Mouse (Mus musculus): Measurements from ENCODE around the gene Nup188. TPM values are rescaled to one million over a fixed set of nuclear protein-coding genes. Genes with fewer than 3 reads are reported as not detected.

Gene Nup188
- total and polyA plus RNA-seq, 2 experiments from 2014 or later: 14.1 to 29.3 TPM

DNA sequence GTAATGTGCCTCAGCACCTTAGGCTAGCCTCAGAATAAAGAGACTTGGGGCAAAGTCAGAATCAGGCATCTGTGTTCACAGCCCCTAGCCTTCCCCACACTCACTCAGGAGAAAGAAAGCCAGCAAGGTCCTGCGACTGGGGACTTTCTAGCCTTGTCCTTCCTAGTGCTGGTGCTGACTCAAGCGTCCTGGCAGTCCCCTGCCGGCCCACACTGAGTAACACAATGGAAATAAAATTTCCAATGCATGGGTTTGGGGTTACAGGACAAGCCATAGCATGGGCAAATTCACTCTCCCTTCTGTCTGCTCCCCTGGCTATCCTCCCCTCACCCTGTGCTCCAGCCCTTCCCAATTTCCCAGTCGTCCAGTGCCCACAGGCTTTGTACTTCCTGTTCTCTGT is 17.8 kb upstream of the Nup188 start:
- no peak overlapping the region for H3K9ac ChIP-seq
- H3K4me3 ChIP-seq (ENCODE audit: low read depth, low read length): no peak overlapping the region
- no peak for DNase-seq
- no peak for TF ChIP-seq CTCF (IDR thresholded peaks at IDR 0.05; ENCODE audit: low read depth)
- H3K4me1 ChIP-seq (ENCODE audit: insufficient read depth): no peaks in the 10 kb centered on the region
- ATAC-seq: no peak
- peaks cover 24% of the 10 kb centered on the region for H3K36me3 ChIP-seq (ENCODE audit: insufficient read depth)
- WGBS: 62% methylated on average over 4 of the region's 4 CpGs
- no peak overlapping the region for H3K4me2 ChIP-seq (ENCODE audit: low read depth)
- H3K27ac ChIP-seq (ENCODE audit: low read depth, low read length): no peak overlapping the region
- no peaks in the 10 kb centered on the region for H3K9me3 ChIP-seq (ENCODE audit: low read length)
- no peaks in the 10 kb centered on the region for H3K27me3 ChIP-seq (ENCODE audit: insufficient read depth, low read length)

DNA sequence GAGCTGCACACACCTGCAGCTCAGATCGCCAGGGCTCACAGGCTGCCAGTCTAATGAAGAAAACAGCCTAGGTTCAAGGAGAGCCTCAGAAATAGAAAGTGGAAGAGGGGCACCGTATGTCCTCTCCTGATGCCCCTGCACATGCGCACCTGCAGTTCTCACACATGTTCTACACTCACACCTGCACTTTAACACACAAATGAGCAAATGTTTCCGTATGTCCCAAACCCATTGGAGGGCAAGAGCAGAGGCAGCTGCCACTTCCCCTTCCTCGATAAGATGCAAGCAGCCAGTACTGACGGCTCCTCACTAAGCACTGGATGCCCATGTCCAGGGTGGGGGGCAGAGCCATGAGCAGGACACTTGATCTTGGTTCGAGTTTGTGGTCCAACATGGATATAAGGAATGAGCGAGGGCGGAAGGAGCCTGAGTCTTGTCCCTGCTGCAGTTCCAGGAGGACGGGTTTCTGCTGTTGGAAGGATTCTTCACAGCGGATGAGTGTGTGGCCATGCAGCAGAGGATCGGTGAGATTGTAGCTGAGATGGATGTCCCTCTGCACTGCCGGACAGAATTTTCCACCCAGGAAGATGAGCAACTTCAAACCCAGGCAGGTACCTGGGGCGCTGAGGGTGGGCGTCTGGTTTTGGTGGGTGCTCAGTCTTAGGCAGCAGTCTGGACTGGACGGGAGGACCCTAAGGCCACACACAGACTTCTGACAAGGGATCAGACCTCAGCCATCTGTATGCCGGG is 16.8 kb upstream of the Nup188 start:
- Histone ChIP-seq H3K27ac (ENCODE audit: low read depth, low read length) (no peak overlapping the region), H3K27me3 (ENCODE audit: insufficient read depth, low read length) (no peaks in the 10 kb centered on the region), H3K4me1 (ENCODE audit: insufficient read depth) (no peaks in the 10 kb centered on the region), H3K9ac (no peak overlapping the region), H3K36me3 (ENCODE audit: insufficient read depth) (peaks cover 14% of the 10 kb centered on the region), H3K9me3 (ENCODE audit: low read length) (no peaks in the 10 kb centered on the region), H3K4me3 (ENCODE audit: low read depth, low read length) (no peak overlapping the region), H3K4me2 (ENCODE audit: low read depth) (no peak overlapping the region)
- ATAC-seq: 0 out of 2 replicates have a peak, but pooled peaks have one; percentile 15
- TF ChIP-seq CTCF (IDR thresholded peaks at IDR 0.05; ENCODE audit: low read depth): no peak
- WGBS: 87% methylated on average over 17 of the region's 17 CpGs
- DNase-seq: no peak

DNA sequence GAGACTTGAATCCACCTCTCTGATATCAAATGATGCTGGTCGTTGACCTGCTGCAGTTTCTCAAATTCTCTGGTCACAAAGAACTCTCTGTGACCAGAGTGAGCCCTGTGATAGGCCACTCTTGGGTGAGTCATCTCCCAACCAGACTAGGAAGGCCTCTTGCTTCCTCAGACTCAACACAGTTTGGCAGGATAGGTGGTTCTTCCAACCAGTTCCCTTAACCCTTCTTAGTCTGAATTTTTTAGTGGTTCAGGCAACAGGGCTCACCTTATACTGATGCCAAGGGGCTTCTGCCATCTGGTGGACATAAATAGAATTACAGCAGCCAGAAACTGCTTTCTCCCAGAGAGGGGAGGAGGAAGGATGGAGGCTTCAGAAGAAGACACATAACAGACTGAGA is 16.1 kb upstream of the Nup188 start:
- no peaks in the 10 kb centered on the region for H3K9me3 ChIP-seq (ENCODE audit: low read length)
- H3K27me3 ChIP-seq (ENCODE audit: insufficient read depth, low read length): no peaks in the 10 kb centered on the region
- WGBS: 47% methylated on average over 1 of the region's 1 CpGs
- DNase-seq (peak; percentile 80), ATAC-seq (peak; percentile 92)
- no peak overlapping the region for H3K4me2 ChIP-seq (ENCODE audit: low read depth)
- H3K4me1 ChIP-seq (ENCODE audit: insufficient read depth): no peaks in the 10 kb centered on the region
- no peak overlapping the region for H3K4me3 ChIP-seq (ENCODE audit: low read depth, low read length)
- TF ChIP-seq CTCF (IDR thresholded peaks at IDR 0.05; ENCODE audit: low read depth): peak; percentile 92
- H3K27ac ChIP-seq (ENCODE audit: low read depth, low read length): no peak overlapping the region
- no peak overlapping the region for H3K9ac ChIP-seq
- H3K36me3 ChIP-seq (ENCODE audit: insufficient read depth): peaks cover 7% of the 10 kb centered on the region; the same call in 1 of the 2 replicates

GRCm38 (mm10) chr2:30280743-30281142 is 5.5 kb upstream of the Nup188 start, which contains the start of gene Gm28038:
Gene Gm28038 (plus strand): TSS chr2:30281043.
- WGBS: 93% methylated on average over 11 of the region's 11 CpGs
- TF ChIP-seq CTCF (IDR thresholded peaks at IDR 0.05; ENCODE audit: low read depth): no peak

DNA sequence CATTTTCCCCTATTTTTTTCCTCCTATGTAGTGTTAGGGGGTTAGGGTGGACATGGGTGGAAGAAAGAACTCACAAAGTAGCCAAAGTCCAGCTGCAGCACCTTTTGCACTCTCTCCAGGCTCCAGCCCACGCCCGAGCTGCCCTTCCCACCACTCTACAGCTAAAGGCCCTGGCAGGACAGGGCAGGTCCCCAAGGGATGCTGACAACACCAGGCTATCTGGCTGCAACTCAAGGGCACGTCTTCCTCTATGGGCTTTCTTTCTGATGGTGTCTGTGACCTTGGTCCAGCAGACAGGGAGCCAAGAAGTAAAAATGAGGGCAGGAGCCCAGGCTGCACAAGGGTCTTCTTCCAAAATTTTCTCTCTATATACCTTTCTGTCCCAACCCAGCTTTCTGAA is 4.5 kb upstream of the Nup188 start:
- 79% methylated on average over 3 of the region's 3 CpGs for WGBS
- TF ChIP-seq CTCF (IDR thresholded peaks at IDR 0.05; ENCODE audit: low read depth): no peak
- Histone ChIP-seq H3K27ac (ENCODE audit: low read depth, low read length) (no peak overlapping the region), H3K4me1 (ENCODE audit: insufficient read depth) (peaks cover 6% of the 10 kb centered on the region), H3K9ac (no peak overlapping the region), H3K4me2 (ENCODE audit: low read depth) (no peak overlapping the region), H3K9me3 (ENCODE audit: low read length) (no peaks in the 10 kb centered on the region), H3K36me3 (ENCODE audit: insufficient read depth) (peaks cover 10% of the 10 kb centered on the region), H3K4me3 (ENCODE audit: low read depth, low read length) (no peak overlapping the region), H3K27me3 (ENCODE audit: insufficient read depth, low read length) (no peaks in the 10 kb centered on the region)
- ATAC-seq (no peak), DNase-seq (no peak)

More at GRCm38 (mm10) chr2:30280743-30281142, 5.5 kb upstream of the Nup188 start, which contains the start of gene Gm28038:
- Histone ChIP-seq H3K36me3 (ENCODE audit: insufficient read depth) (peaks cover 10% of the 10 kb centered on the region), H3K9me3 (ENCODE audit: low read length) (no peaks in the 10 kb centered on the region), H3K4me2 (ENCODE audit: low read depth) (no peak within 1 kb of the TSS), H3K27ac (ENCODE audit: low read depth, low read length) (no peak within 1 kb of the TSS), H3K4me1 (ENCODE audit: insufficient read depth) (peaks cover 6% of the 10 kb centered on the region), H3K9ac (no peak within 1 kb of the TSS), H3K4me3 (ENCODE audit: low read depth, low read length) (no peak within 1 kb of the TSS), H3K27me3 (ENCODE audit: insufficient read depth, low read length) (no peaks in the 10 kb centered on the region)
- DNase-seq (no peak), ATAC-seq (no peak)

- Histone ChIP-seq H3K36me3 (ENCODE audit: insufficient read depth) (peaks cover 10% of the 10 kb centered on the region), H3K4me1 (ENCODE audit: insufficient read depth) (peaks cover 12% of the 10 kb centered on the region), H3K27me3 (ENCODE audit: insufficient read depth, low read length) (no peaks in the 10 kb centered on the region), H3K4me2 (ENCODE audit: low read depth) (no peak overlapping the region), H3K9ac (no peak overlapping the region), H3K4me3 (ENCODE audit: low read depth, low read length) (no peak overlapping the region), H3K27ac (ENCODE audit: low read depth, low read length) (no peak overlapping the region), H3K9me3 (ENCODE audit: low read length) (no peaks in the 10 kb centered on the region)
- no peak for TF ChIP-seq CTCF (IDR thresholded peaks at IDR 0.05; ENCODE audit: low read depth)
- DNase-seq: no peak
- WGBS: 86% methylated on average over 2 of the region's 2 CpGs
- ATAC-seq: no peak
Observed at GRCm38 (mm10) chr2:30283193-30283592, 3.0 kb upstream of the Nup188 start.

DNA sequence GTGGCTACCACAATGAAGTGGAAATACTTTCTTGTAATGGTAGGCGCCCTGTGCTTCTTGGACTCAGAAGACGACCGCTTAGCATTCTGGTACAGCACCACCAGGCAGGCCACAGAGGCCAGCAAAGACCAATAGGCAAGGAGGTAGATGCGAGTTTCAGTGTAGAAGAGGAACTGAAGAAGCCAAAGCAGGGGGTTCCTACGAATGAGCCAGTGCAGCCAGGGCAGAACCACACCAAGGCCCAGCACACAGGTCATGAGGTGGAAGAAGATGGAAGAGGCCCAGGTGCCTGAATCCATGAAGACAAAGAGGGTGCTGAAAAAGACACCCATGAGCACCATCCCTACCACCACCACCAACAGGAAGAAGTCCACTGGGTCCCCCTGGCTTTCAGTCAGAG is 1.2 kb upstream of the Nup188 start:
- 91% methylated on average over 5 of the region's 5 CpGs for WGBS
- Histone ChIP-seq H3K27me3 (ENCODE audit: insufficient read depth, low read length) (no peaks in the 10 kb centered on the region), H3K4me1 (ENCODE audit: insufficient read depth) (peaks cover 12% of the 10 kb centered on the region), H3K9ac (no peak overlapping the region), H3K9me3 (ENCODE audit: low read length) (no peaks in the 10 kb centered on the region), H3K36me3 (ENCODE audit: insufficient read depth) (peaks cover 6% of the 10 kb centered on the region; the same call in 1 of the 2 replicates), H3K4me3 (ENCODE audit: low read depth, low read length) (peak overlapping the region; percentile 86), H3K4me2 (ENCODE audit: low read depth) (peak overlapping the region; percentile 90), H3K27ac (ENCODE audit: low read depth, low read length) (no peak overlapping the region)
- no peak for TF ChIP-seq CTCF (IDR thresholded peaks at IDR 0.05; ENCODE audit: low read depth)
- ATAC-seq (no peak), DNase-seq (no peak)
